Mouse (Mus musculus) colon, adult 2 months (tissue): ENCODE data around the gene Iqca. TPM values are rescaled to one million over a fixed set of nuclear protein-coding genes. Genes with fewer than 3 reads are reported as not detected.

Experiments
- polyA plus RNA-seq: library from polyadenylated mRNA; depleted of rRNA; stranded (reverse); fragments of >200 nt; gene quantifications from 2 replicates; pipeline ENCODE4 v1.2.3, GENCODE M21; 2012; rRNA removed

Gene Iqca
- not detected in 2 replicates for polyA plus RNA-seq

DNA sequence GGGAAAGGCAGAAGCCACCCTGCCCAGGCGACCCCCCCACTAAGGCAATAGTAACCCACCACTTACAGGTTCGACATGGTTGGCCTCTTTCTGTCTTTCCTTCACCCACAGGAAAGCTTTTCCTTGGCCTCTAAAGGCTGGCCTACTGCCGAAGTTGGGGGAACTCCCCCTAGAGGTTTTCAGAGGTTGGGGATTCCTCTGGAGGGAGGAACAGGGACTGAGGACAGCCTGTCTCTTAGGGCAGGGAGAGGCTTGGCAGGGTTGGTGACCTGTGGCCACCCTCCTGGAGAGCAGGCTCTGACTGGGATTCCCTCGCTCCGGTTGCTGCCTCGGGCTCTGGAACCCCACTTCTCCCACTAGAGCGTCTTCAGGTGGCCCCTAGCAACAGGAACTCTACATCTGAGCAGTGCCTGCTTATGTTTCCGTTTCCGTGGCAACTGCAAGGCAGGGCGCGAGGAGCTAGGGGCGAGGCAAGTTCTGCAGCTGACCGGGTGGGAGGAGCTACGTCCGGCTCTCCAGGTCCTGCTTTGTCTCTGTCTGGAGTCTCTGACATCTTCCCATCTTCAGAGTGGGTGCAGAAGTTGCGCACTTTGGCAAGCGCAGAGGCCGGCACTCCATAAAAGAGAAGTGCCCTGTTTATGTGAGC lies at the start of gene Iqca:
Iqca (minus strand) TSS at position 303 of the 646 bp plus-strand sequence.

DNA sequence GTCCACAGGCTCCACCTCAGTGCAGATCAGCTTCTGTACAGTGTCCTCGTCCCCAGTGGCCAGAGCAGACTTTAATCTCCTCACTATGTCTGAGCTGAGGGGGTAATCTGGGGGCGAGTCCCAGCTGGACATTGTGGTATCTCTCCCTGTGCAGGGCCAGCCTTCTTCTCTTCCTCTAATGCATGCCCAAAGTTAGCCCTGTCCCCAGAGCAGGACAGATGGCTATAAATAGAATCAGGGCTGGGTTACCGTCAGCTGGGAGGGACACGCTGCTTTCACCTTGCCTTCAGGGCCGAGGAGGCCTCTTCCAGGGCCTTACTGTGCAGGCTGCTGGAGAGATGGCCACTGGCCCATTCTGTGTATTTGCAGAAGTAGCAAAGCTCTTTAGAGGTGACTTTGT lies 138.8 kb downstream of the Iqca start, which contains the start of gene Asb18:
Asb18 (minus strand) TSS at position 221 of the 400 bp plus-strand sequence.

Other genes with a start within 250 kb of the Iqca start
- gene Gbx2, start 222.2 kb downstream of the Iqca start, polyA plus RNA-seq, result 0.09 and 0.13 TPM in 2 replicates
- gene Asb18, start 138.7 kb downstream of the Iqca start, polyA plus RNA-seq, result not detected in 2 replicates
- 49.0 and 73.6 TPM in 2 replicates for gene Ackr3, start 50.6 kb upstream of the Iqca start, polyA plus RNA-seq